Mouse (Mus musculus): Measurements from ENCODE around the gene Kcnj14. TPM values are rescaled to one million over a fixed set of nuclear protein-coding genes. Genes with fewer than 3 reads are reported as not detected.
A peak's percentile ranks its signal among the peaks of the same experiment; 100 is the strongest.

The Kcnj14 gene
- total RNA-seq, 2 experiments from 2014 or later, result 0.19 to 0.20 TPM

DNA sequence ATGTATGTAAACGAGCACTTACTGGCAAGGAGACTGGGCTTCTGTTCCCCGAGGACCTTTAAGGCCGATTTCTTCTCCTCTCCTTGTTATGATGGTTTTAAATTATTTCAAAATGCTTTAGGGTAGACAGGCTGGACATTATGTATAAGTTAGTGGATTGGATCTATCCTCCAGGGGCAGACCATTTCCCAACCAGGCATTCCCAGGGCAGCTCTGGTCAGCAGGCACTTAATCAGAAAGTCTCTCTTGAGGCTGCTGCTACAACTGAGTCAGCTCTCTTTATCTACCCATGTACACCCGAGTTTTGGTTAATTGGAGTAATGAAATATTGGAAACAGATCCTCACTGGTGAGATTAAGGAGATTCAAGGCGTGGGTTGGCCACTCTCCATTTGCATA, 6.5 kb upstream of the Kcnj14 start:
- no peak for DNase-seq

DNA sequence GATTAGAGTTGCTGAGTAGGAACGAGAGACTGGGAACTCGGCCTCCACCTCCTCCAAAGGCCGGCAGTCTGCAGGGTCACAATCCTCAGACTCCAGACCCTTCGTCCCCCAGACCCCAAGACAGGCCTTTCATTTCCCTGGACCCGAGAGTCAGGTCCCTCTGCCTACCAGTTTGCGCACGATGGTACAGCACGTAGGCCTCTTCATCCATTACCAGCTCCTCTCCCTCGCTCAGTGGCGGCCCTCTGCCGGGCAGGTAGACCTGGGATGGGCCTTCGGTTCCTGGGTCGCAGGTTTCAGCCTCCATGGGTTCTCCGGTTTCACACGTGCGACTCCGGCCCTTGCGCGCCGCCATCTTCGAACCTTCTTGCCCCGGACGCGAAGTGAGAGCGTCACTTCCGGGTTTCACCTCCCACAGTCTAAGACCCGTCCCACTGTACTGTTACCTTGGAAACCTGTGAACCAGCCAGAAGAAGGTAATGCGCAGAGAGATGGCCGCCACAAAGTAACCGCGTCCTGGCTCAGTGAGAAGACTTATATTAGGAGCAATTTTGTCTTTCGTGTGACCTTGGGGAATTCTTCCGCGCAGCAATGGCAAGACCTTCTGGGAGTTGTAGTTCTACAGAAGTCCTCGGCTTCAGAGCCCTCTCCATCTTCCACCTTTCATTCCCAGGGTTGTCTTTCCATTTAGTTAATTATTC, 6.0 kb upstream of the Kcnj14 start, which contains the start of gene Grwd1:
Gene Grwd1 (minus strand): TSS at position 518 of the 701 bp plus-strand sequence.
- DNase-seq, result peak; percentile 76

DNA sequence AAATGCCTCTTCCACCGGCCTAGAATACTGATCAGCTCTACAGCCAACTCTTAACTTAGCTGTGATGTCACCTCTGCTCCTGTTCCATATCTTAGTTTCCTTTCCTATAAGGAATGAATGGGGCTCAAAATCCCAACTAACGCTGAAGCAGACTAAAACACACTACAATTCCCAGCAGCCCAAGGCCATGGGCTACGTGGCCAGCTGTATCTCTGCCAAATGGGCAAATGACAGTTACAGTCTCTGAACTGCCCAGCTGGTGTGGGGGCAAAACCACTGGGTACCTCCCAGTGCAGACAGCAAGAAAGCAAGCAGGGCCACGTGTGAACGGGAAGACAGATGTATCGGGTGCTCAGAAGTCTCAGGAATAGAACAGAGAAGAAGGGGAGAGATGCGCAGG, 2.0 kb upstream of the Kcnj14 start:
- no peak for DNase-seq

DNA sequence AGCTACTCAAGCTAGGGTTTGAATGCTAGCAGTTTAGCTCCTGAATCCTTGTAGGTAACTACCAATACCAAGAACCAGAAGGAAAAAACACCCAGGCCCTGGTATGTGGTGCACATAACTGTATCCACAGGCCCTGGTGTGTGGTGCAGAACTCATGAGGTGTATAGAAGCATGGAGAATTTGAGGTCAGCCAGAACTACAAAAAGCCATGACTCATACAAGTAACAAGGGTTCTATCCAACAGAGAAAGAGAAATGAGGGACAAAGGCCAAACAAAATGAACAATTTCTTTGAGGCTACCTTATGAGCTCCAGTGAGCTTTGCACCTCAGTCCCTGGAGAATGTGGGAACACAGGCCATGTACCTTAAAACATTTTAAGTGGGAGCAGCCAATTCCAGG, 3.7 kb downstream of the Kcnj14 start:
- DNase-seq, result no peak

DNA sequence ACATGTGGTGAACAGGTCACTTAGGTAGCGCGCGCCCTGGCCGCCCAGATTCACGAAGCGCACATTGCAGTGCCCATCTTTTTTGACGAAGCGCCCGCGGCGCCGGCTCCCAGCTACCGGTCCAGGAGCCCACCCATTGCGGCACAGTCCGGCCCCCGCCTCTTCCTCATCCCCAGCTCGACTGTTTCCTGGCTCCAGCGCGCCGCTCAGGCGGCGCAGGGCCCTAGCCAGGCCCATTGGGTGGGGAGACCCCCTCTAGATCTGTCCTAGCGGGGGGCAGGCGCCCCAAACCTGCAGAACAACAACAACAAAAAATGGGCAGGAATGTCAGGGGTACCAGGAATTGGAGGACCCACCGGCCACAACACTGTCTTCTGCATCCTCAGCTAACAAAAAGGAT, 4.7 kb downstream of the Kcnj14 start:
- DNase-seq, result no peak

DNA sequence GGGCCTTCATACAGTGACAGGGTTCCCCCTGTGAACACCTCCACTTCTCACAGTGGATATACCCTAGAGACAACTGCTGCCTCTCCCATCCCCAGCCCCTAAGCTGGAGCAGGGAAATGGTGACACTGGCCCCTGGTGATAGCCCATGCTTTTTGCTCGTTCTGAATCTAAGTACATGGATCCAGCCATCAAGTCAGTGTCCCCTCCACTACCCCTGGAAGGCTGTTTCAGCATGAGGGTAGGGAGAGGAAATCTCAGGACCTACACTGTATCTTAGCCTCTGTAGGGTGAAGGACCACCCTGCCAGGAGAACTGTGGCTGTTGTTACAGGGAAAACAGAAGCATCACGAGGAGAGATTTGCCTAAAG, 8.6 kb downstream of the Kcnj14 start:
- no peak for DNase-seq

DNA sequence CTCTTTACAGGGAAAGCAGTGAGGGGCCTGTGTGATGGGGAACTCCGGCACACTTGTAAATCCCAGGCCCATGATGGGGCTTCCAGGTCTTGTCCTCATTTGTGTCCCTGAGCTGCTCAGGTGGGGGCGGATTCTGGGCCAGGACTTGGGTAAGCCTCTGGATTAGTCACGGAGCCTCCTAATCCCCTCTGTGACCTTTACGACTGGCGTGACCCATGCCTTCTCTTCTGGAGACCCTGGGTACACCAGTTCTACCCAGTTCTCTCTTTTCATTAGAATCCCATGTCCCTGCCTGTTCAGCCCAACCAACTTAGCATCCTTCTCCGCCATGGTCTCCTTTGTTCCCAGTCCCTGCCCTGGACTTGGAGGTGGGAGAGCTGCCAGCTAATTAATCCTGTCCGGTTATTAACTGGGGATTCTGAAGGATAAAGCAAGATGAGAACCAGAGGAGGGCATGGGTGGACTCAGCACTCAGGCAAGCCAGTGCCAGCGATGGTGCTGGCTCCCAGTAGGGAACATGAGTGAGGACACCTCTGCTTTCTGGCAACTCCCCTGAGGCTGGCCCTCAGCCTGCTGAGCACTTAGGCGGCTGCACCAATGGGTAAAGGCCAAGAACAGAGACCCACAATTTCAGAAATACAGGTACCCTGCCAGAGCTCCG, 9.1 kb downstream of the Kcnj14 start:
- DNase-seq, result no peak

DNA sequence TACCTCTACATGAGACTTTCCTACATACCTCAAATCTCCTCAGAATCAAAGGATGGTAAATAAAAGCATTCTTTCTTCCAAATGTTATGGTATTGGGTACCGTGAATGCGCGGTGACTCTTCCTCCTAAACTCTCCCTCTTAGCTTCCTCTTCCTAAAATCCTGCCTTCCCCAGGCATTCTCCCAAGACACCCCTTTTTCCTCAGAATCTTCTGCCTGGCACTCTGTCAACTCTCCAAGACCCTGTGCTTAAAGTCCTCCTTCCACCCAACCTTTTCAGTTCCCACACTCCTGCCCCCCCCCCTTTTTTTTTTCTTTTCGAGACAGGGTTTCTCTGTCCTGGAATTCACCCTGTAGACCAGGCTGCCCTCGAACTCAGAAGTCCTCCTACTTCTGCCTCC, 9.7 kb downstream of the Kcnj14 start:
- DNase-seq, result no peak

DNA sequence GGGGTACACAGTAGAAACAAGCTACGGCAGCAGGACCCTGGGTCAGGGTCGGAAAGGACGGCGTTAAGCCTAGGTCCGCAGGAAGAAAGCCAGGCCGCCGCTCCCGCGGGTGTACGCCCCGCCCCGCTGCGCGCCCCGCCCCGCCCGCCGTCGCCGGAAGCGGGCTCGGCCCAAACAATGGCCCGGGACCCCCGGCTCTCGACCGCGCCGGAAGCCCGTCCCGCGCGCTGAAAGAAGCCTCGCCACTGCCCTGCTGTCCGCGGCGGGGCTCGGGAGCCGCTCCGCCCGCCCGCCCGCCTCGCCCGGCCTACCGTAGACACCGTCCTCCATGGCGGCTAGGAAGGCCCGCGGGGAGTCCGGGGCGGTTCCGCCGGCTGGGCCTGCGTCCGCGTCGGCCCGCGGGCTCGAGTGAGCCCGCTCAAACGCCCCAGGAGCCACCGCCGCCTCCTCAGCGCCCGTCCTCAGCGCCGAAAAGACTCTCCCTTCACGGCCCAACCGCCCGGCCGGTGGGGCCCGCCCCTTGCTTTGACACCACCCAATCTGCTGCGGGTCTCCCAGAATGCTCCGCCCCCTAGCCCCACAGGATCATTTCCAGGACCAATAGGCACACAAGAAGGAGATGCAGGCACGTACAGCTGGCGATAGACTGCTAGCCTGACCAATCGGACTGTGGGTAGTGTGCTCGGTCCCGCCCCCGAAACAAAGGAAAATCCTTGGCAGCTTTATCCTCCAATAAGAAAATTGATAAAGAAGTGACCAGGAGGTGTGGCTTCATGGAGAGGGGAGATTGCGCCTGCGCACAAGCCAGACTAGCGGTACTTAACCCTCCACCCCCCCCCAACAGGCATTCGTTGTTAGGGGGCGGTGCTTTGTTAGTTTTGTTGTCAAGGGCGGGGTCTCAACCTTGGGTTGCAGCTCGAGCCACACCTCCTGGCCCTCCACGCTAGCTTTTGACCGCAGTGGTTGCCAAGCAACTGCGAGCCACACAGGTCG, 10.5 kb downstream of the Kcnj14 start, which contains the start of gene Cyth2:
Gene Cyth2 (minus strand): TSS at position 795 of the 993 bp plus-strand sequence.
- peak; percentile 99 for DNase-seq

DNA sequence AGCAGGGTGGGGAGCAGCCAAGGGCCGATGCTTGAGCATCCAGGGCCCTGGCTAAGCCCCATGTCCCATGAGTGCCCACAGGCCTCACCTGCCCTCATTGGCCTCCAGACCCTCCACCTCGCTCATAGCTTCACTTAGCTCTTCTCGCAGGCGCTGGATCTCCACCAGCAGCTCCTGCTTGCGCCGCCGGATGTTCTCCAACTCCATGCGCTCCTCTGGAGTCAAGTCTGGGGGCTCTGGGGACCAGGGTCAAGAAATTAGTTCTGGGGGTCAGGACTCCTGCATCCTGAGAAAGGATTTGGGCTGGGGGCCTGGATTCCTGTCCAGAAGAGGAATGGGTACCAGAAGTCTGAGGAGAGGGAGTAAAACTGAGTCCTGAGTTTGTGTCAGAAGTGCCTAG, 11.7 kb downstream of the Kcnj14 start:
- no peak for DNase-seq

DNA sequence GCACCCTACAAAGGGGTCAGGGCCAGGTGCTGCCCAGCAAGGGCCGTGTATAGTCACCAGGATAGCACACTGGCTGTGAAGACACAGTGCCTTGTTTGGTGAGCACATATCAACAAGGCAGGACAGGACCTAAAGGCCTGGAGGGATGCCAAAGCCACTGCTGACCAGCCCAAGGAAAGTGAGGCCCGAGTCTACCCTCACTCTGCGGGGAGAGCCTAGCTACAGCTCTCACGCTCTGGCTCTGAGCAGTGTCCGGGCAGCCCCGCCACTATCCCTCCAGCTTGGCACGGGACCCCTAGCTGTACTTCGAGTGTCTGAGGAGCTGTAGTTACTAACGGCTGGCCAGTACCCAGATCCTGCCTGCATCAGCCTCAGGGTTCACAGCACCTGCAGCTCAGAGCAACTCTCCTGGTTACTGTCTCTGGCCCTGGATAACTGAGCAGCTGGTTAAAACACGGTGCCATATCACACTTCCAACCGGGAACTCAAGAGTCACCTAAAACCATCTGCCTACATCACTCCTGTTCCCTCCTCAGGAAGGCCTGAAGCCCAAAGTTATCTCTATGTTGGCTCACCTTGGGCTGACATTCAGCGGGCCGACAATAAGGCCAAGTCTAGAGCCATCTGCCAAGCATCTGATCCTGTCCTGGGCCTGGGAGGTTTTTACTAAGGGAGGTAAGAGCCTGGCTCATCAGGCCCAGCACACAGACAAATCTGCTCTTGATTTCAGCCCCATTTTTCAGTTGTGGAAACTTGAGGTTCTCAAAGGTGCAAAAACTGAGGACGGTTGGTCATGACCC, 15.1 kb downstream of the Kcnj14 start:
- DNase-seq, result no peak

DNA sequence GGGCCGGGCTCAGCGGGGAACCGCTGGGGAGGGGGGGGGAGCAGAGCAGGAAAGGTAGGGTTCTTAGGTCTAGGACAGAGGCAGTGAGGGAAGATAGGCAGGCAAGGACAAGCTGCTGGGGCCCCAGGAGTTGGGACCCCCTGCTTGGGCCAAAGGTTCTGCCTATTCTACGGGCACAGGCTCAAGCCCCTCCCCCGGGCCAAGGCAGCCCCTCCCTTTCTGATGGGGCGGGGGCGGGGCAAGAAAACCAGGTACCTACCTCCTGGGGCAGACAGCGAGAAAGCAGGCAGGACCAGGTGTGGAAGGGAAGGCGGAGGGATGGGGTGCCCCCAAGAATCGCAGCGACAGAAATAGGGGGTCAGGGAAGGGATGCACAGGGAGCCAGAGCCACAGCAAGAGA, 16.1 kb downstream of the Kcnj14 start:
- no peak for DNase-seq

DNA sequence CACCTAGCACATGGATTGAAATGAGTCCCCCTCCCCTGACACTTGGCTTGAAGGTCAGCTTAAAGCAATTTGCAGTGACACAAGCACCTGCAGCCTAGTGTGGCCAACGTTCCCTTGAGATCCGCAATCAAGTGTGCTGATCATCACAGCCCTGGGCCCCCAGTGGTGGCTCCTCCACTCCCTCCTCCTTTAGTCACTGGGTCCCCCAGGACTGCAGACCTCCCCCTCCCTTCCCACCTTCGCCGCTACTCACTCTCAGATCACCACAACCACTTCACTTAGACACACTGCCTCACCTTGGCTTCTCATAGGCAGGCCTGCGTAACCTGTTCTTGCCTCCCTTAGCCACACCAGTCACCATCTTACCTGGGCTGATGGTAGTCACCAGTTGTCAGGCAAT, 18.6 kb downstream of the Kcnj14 start:
- DNase-seq, result no peak

DNA sequence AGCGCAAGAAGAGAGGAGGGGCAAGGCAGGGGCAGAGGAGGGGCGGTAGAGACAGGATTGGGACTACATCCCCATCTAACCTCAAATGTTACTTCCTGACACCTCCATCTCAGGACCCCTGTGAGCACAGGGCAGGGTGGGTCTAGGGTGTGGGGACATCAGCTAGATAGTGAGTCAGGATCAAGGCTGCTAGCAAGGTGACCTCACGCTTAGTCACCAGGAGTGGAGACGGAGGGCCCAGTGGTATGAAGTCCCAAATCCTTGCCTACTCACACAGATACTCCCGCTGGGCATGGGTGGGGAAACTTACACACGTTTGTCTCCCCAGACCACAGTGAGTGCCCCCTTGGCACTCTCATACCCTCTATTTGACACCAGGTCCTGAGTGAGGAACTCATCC, 22.0 kb downstream of the Kcnj14 start:
- DNase-seq, result no peak

DNA sequence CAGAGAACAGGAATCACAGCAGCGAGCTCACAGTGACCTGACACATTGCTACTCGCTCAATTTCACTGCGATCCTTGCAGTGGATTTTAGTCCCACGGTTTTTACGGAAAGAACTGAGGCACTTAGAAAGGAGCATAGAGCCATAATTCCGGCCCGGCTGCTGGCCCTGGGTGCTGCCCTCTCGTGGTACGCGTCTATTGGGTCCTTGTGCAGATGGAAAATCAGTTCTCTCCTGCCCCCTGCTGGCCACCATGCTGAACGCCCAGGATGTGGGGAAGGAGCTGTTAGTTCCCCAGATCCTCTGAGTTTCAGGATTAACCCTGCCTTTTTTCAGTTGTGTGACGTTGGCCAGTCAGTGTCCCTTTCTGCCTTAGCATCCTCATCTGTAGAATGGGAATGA, 23.2 kb downstream of the Kcnj14 start:
- peak; percentile 82 for DNase-seq

DNA sequence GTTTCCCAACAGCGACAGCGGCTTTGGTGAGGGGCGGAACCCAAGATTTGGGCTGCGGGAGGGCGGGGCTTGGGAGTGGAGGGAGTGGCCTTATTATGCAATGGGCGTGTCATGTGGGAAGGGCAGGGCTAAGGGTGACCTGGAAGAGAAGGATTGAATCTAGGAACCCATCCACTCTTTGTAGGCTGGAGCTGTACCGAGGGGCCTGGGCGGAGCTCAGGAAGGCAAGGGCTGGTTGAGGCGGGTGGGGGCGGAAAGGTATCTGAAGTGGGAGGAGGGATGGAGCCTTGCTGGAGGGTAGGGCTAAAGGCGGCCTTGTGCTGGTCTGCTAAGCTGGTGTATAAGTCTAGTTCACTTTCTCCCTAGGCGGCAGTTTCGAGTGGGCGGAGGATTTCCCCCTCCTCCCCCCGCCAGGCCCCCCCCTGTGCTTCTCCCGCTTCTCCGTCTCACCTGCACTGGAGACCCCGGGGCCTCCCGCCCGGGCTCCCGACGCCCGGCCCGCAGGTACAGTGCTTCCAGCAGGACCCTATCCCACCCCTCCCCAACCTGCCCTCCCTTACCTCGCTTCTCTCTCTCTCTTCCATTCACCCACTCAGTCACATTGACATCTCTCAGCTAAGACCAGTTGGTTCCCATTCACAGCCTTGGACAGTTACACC, 23.9 kb downstream of the Kcnj14 start:
- DNase-seq, result no peak

DNA sequence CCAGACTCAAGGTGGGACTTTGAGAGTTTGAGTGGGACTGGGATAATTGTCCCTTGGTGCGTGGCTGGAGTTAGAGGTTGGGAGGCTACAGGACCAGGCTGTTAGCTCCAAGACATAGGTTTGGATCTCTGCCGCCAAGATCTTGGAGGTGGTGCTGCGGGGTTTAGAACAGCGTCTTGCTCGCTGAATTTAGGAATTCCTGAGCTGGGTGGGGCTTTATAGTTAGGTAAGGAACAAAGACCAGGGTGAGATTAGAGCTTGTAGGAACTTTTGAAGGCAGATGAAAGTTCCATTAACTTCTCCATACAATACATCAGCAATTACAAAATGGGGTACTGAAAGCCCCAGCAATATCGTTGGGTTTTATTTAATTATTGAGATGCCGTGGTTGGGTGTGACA, 24.6 kb downstream of the Kcnj14 start:
- DNase-seq, result no peak

DNA sequence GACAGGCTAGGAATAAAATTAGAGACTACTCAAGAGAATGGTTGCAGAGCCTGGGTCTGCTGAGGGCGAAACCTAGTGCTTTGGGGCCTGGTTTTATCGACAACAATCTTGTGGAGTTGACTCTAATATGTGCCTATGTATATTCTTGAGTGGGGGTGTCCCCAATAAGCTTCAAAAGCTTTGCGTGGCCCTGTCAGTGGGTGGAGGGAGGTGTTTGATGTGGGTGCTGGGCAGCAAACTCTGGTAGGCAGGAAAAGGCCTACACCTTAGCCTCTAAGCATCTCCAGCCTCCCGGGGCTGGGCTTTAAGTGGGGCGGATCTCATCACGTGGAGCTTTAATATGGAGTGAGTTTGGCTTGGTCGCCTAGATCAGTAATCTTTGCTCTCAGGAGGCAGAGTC, 25.7 kb downstream of the Kcnj14 start:
- DNase-seq, result no peak

DNA sequence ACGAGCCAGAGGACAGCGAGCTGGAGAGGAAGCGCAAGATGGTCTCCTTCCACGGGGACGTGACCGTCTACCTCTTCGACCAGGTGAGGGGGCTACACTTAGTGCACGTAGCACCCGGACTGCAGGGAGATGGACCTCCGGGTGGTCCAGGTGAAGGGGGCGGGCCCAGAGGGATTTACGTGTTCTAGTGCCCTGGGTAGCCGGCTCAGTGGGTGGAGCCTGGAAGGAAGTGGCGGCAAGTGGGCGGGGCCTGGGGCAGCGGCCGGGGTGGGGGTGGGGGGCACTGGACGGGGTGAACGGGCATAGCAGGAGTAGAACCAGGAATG, 26.1 kb downstream of the Kcnj14 start:
- DNase-seq, result no peak

DNA sequence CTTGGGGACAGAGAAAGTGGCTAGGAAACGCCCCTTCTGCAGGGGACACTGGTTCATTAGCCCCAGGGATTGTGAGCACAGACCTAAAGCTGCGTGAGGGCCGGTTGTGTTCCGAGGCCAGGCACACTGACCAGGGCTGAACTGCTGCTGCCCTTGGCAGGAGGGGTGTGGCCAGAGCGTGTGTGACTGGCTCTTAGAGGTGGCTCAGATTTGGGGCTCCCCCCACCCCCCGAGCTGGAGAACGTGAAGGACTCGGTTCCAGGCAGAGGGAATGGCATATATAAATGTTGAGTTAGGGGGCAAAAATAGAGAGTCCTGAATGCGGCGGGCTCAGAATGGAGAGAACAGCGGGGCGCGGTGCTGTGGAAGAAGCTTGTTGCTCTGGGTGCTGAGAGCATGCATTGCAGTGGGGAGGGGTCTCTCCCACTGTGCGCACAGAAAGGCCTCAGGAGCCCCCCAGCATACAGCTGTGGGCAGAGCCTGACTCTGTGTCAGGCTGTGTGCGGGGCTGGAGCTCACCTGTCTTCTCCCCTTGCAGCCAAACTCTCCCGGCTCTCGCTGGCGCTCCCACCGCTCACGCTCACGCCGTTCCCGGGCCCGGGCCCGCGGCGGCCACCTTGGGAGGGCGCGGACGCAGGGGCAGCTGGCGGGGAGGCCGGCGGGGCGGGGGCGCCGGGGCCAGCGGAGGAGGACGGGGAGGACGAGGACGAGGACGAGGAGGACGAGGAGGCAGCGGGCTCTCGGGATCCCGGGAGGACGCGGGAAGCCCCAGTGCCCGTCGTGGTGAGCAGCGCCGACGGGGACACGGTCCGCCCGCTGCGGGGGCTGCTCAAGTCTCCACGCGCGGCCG, 26.7 kb downstream of the Kcnj14 start:
- DNase-seq, result no peak

DNA sequence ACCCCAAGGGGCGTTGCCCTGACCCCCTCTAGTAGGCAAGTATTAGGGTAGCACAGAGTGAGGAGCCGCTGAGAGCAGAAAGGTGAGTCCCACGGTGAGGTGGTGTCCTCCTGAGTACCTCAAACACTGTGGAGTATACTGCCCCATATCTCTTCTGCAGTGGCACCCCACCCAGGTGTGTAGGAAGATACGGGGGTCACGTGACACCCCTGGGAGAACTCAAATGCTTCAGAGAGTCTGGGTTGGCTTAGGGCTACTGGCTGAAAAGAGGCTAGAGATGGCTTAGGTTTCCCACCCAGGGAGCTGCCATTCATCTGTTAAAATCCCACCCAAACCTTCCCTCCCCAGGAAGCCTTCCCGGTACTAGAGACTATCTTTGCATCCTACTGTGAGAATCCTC, 27.6 kb downstream of the Kcnj14 start:
- DNase-seq, result no peak
